In the genomic region with DNA sequence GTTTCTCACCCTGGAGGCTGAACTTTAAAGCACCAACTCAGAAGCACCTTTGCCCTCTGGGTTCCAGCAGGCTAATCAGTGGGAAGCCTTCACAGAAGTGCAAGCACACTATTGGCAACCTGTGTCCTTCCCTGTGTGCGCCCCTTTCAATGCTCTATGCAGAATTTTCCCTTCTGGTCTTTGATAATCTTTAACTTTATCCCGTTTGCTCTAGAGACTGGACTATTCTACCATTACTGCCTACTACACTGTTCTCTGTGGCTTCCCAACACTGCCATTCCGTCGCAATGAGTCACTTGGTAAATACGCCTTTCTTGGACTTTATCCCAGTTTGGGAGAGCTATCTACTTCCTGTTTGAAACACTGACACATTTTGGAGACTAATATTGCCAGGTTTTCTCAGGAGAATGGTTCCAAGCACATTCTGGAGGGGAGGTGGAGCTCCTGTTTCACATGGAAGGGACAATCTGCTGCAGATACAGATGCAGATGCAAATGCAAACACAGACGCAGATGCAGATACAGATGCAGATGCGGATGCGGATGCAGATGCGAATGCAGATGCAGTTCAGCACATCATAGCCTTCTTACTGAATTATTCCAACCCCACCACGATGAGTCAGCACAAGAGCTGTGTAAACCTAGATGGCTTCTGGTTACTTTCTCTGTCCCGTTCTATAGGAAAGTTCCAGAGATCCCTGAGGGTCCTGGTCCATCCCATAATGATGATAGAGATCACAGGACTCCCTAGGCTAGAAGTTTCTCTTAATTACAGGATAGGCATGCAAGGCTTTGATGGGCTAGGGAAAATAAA, we compare ENCODE assay signal across 8 mouse cellular contexts. TPM values are rescaled to one million over a fixed set of nuclear protein-coding genes. Genes with fewer than 3 reads are reported as not detected.
A peak's percentile ranks its signal among the peaks of the same experiment; 100 is the strongest.
DNase-seq lines count a peak whose midpoint lies in the region.

No protein-coding gene starts in this region.

- peaks cover 27% of the 10 kb centered on the region for H3K4me1 ChIP-seq in megakaryocyte, embryonic 14.5 days

- intact Hi-C loops in heart, postnatal 25 days (cut with DNase I) = loop anchor here (2.0 to 10.0 kb wide), 3 partner anchors 16 to 87 kb away; no protein-coding TSS in a partner anchor

- DNase-seq in frontal cortex, postnatal 36 days (ENCODE audit: low spot score in 2 of 2) = peak; percentile 17 to 54
- no peak for DNase-seq in frontal cortex, postnatal 14 days (ENCODE audit: low spot score in 2 of 2)
- peak; percentile 84 for DNase-seq in brain, adult 2 months (ENCODE audit: low read depth, low spot score)
- DNase-seq in heart, postnatal 25 days (ENCODE audit: low spot score) = peak; percentile 51
- peak; percentile 24 to 72 for DNase-seq in layer of hippocampus, postnatal 14 days (ENCODE audit: low spot score in 2 of 2)
- DNase-seq in thymus, postnatal 0 days (ENCODE audit: low spot score) = no peak
- DNase-seq in thymus, postnatal 25 days = no peak

- H3K27me3 ChIP-seq in megakaryocyte, embryonic 14.5 days (replicated peaks) = no peaks in the 10 kb centered on the region

- H3K4me3 ChIP-seq in megakaryocyte, embryonic 14.5 days (replicated peaks) = peak overlapping the region; percentile 29

- no peaks in the 10 kb centered on the region for H3K36me3 ChIP-seq in megakaryocyte, embryonic 14.5 days (replicated peaks; ENCODE audit: low read length)

- H3K9me3 ChIP-seq in megakaryocyte, embryonic 14.5 days = no peaks in the 10 kb centered on the region

RNA-seq across cellular contexts. Expression of a gene that starts 34.4 kb away (rescaled TPM):
- 10 to 100 TPM; 22.6 to 23.2 TPM for total RNA-seq in heart, postnatal 25 days (2021)
- 10 to 100 TPM; 25.4 to 25.7 TPM for total RNA-seq in layer of hippocampus, postnatal 14 days (2021)
- polyA plus RNA-seq in megakaryocyte, embryonic 14.5 days (2012; ENCODE audit: insufficient read depth, low replicate concordance) = 0.79 TPM in 1 of 2 replicates, not detected in the other
- polyA plus RNA-seq in thymus, postnatal 0 days (2015; fragmentation: Nextera tagmentation; extraction: Ambion mirVana) = 21.0 and 27.1 TPM in 2 replicates

Comparison
In these comparisons a context has a peak if more than half of its experiments do, and no peak if none do; other contexts are left out.
1. DNase-seq: peak in frontal cortex, postnatal 36 days (2 of 2), brain, adult 2 months (single experiment), heart, postnatal 25 days (single experiment) and layer of hippocampus, postnatal 14 days (2 of 2); none in frontal cortex, postnatal 14 days (0 of 2), thymus, postnatal 0 days (single experiment) and thymus, postnatal 25 days (single experiment).